In the genomic region with DNA sequence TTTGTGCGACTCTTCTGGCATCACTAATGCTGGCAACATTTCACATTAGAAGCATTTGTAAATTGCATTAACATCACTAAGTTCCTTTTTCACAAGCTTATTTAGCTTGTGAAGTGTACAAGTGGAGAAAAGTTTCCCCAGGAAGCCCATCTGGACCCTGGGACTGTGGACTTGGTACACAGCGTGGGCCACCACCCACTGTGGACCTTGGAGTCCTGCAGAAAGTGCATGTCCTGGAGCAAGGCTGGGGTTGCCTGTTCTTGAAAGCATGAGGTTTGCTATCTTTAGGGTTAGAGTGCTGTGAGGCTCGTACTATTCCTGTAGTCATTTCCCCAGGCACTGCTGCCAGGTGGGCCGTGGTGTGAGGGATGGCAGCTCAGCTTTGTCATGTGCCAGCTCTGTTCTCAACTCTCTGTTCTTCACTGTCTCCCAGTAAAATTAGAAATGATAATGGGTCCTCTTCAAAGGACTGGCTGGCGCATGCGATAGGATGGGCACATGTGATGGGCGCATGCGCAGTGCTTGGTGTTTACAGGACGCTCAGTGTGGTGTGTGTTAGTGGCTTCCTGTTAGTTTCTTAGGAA, we compare ENCODE assay signal across 15 mouse cellular contexts.
A peak's percentile ranks its signal among the peaks of the same experiment; 100 is the strongest.
DNase-seq lines count a peak whose midpoint lies in the region; ATAC-seq and TF ChIP-seq lines count a peak whose summit lies in the region.
"Had no signal": no experiment of that assay in that cellular context is flagged by ENCODE, and none has a peak within 500 bp of the region (broad histone marks: within the 10 kb centered on the region; RNA-seq: fewer than 3 reads in every experiment).

No protein-coding gene starts in this region.

- no peak overlapping the region for H3K4me3 ChIP-seq in kidney, adult 2 months (ENCODE audit: insufficient read depth, low read depth, low read length)
- no peak overlapping the region for H3K4me3 ChIP-seq in kidney, embryonic 15.5 days (replicated peaks)
- H3K4me3 ChIP-seq in layer of hippocampus, adult 2 months: no peak overlapping the region
- H3K4me3 ChIP-seq in liver, postnatal 0 days (ENCODE audit: low read depth, low read length): no peak overlapping the region
- no peak overlapping the region for H3K4me3 ChIP-seq in forebrain, embryonic 14.5 days (ENCODE audit: low read depth, low read length)
- H3K4me3 ChIP-seq: erythroblast, embryonic 14.5 days; neural tube, embryonic 12.5 days; stomach, embryonic 15.5 days had no signal

- no peak overlapping the region for H3K27ac ChIP-seq in kidney, adult 2 months (ENCODE audit: insufficient read depth, low read depth, low read length)
- no peak overlapping the region for H3K27ac ChIP-seq in kidney, embryonic 15.5 days
- peak overlapping the region; percentile 86 for H3K27ac ChIP-seq in layer of hippocampus, adult 2 months
- H3K27ac ChIP-seq in liver, postnatal 0 days (ENCODE audit: low read depth): no peak overlapping the region
- H3K27ac ChIP-seq in forebrain, embryonic 14.5 days (ENCODE audit: low read depth, low read length): no peak overlapping the region
- H3K27ac ChIP-seq: kidney, postnatal 0 days; neural tube, embryonic 12.5 days; stomach, embryonic 15.5 days had no signal

- TF ChIP-seq POLR2A in kidney, adult 2 months (IDR thresholded peaks at IDR 0.05; ENCODE audit: low read depth, low read length): no peak

- no peak for ATAC-seq in kidney, embryonic 15.5 days (replicated peaks; ENCODE audit: low FRiP score)
- no peak for ATAC-seq in liver, postnatal 0 days
- no peak for ATAC-seq in forebrain, embryonic 14.5 days
- ATAC-seq: CD4-positive, CD25-positive, alpha-beta regulatory T cell, adult 4 months had no signal

- no peaks in the 10 kb centered on the region for H3K27me3 ChIP-seq in kidney, adult 2 months (replicated peaks; ENCODE audit: control insufficient read depth, insufficient read depth, low read length)
- no peaks in the 10 kb centered on the region for H3K27me3 ChIP-seq in kidney, embryonic 15.5 days
- no peaks in the 10 kb centered on the region for H3K27me3 ChIP-seq in liver, postnatal 0 days (ENCODE audit: insufficient read depth, low read length)
- H3K27me3 ChIP-seq in forebrain, embryonic 14.5 days (replicated peaks; ENCODE audit: control insufficient read depth, insufficient read depth, low read length): no peaks in the 10 kb centered on the region
- H3K27me3 ChIP-seq: neural tube, embryonic 12.5 days; stomach, embryonic 15.5 days had no signal

- DNase-seq in kidney, adult 2 months: peak; percentile 71
- peak; percentile 13 to 24 for DNase-seq in frontal cortex, postnatal 25 days (ENCODE audit: low spot score in 2 of 2)
- peak; percentile 32 to 57 for DNase-seq in layer of hippocampus, adult 2 months (ENCODE audit: low spot score in 2 of 2)
- peak; percentile 49 to 53 for DNase-seq in right cerebral cortex, adult 2 months (ENCODE audit: low spot score in 2 of 2)
- no peak for DNase-seq in liver, postnatal 0 days
- no peak for DNase-seq in forebrain, embryonic 14.5 days (ENCODE audit: low spot score)
- DNase-seq: adrenal gland, postnatal 10 days; gastrocnemius, postnatal 36 days; midbrain, embryonic 14.5 days had no signal

- TF ChIP-seq EP300 in liver, postnatal 0 days (IDR thresholded peaks at IDR 0.05; ENCODE audit: low read depth): no peak

- H3K4me1 ChIP-seq in kidney, adult 2 months (ENCODE audit: control insufficient read depth, insufficient read depth, low read length): peaks cover 9% of the 10 kb centered on the region
- no peaks in the 10 kb centered on the region; the same call in 1 of the 2 replicates for H3K4me1 ChIP-seq in kidney, embryonic 15.5 days
- no peaks in the 10 kb centered on the region for H3K4me1 ChIP-seq in liver, postnatal 0 days (ENCODE audit: insufficient read depth)
- no peaks in the 10 kb centered on the region for H3K4me1 ChIP-seq in forebrain, embryonic 14.5 days (ENCODE audit: control insufficient read depth, insufficient read depth, low read length)
- H3K4me1 ChIP-seq: neural tube, embryonic 12.5 days; stomach, embryonic 15.5 days had no signal

- H3K9me3 ChIP-seq in kidney, embryonic 15.5 days (replicated peaks): no peaks in the 10 kb centered on the region
- no peaks in the 10 kb centered on the region for H3K9me3 ChIP-seq in liver, postnatal 0 days (ENCODE audit: low read length)
- H3K9me3 ChIP-seq in forebrain, embryonic 14.5 days (replicated peaks; ENCODE audit: control insufficient read depth, low read length): no peaks in the 10 kb centered on the region
- H3K9me3 ChIP-seq: neural tube, embryonic 12.5 days; stomach, embryonic 15.5 days had no signal

- H3K36me3 ChIP-seq in kidney, adult 2 months (ENCODE audit: control insufficient read depth, insufficient read depth, low read length): no peaks in the 10 kb centered on the region
- no peaks in the 10 kb centered on the region for H3K36me3 ChIP-seq in kidney, embryonic 15.5 days
- no peaks in the 10 kb centered on the region for H3K36me3 ChIP-seq in liver, postnatal 0 days (replicated peaks; ENCODE audit: insufficient read depth, low read length)
- no peaks in the 10 kb centered on the region for H3K36me3 ChIP-seq in forebrain, embryonic 14.5 days (ENCODE audit: control insufficient read depth, insufficient read depth, low read length)
- H3K36me3 ChIP-seq: neural tube, embryonic 12.5 days; stomach, embryonic 15.5 days had no signal

- H3K4me2 ChIP-seq in kidney, embryonic 15.5 days: no peak overlapping the region
- H3K4me2 ChIP-seq in liver, postnatal 0 days (ENCODE audit: low read depth, low read length): no peak overlapping the region
- no peak overlapping the region for H3K4me2 ChIP-seq in forebrain, embryonic 14.5 days (ENCODE audit: low read length)
- H3K4me2 ChIP-seq: neural tube, embryonic 12.5 days; stomach, embryonic 15.5 days had no signal

- no peak overlapping the region for H3K9ac ChIP-seq in kidney, embryonic 15.5 days
- H3K9ac ChIP-seq in liver, postnatal 0 days (replicated peaks): no peak overlapping the region
- H3K9ac ChIP-seq in forebrain, embryonic 14.5 days (ENCODE audit: low read length): no peak overlapping the region
- H3K9ac ChIP-seq: neural tube, embryonic 12.5 days; stomach, embryonic 15.5 days had no signal

- 85% methylated on average over 9 of the region's 9 CpGs for WGBS in kidney, adult 2 months
- WGBS in kidney, embryonic 15.5 days: 96% methylated on average over 9 of the region's 9 CpGs
- 93% methylated on average over 9 of the region's 9 CpGs for WGBS in liver, postnatal 0 days (ENCODE audit: insufficient replicate concordance)
- 88% methylated on average over 9 of the region's 9 CpGs for WGBS in forebrain, embryonic 14.5 days

- TF ChIP-seq CTCF in kidney, adult 2 months (conservative IDR thresholded peaks at IDR 0.05; ENCODE audit: insufficient read depth, insufficient read length, low read depth, low read length): no peak
- TF ChIP-seq CTCF in layer of hippocampus, adult 2 months (conservative IDR thresholded peaks at IDR 0.05): no peak
- no peak for TF ChIP-seq CTCF in liver, postnatal 0 days (IDR thresholded peaks at IDR 0.05; ENCODE audit: low read depth)

Comparison
In these comparisons a context has a peak if more than half of its experiments do, and no peak if none do; other contexts are left out.
1. DNase-seq: peak in kidney, adult 2 months (single experiment), frontal cortex, postnatal 25 days (2 of 2), layer of hippocampus, adult 2 months (2 of 2) and right cerebral cortex, adult 2 months (2 of 2); none in liver, postnatal 0 days (single experiment) and forebrain, embryonic 14.5 days (single experiment).